Mouse (Mus musculus): ENCODE measurements around the gene Gpc6.

The Gpc6 gene

DNA sequence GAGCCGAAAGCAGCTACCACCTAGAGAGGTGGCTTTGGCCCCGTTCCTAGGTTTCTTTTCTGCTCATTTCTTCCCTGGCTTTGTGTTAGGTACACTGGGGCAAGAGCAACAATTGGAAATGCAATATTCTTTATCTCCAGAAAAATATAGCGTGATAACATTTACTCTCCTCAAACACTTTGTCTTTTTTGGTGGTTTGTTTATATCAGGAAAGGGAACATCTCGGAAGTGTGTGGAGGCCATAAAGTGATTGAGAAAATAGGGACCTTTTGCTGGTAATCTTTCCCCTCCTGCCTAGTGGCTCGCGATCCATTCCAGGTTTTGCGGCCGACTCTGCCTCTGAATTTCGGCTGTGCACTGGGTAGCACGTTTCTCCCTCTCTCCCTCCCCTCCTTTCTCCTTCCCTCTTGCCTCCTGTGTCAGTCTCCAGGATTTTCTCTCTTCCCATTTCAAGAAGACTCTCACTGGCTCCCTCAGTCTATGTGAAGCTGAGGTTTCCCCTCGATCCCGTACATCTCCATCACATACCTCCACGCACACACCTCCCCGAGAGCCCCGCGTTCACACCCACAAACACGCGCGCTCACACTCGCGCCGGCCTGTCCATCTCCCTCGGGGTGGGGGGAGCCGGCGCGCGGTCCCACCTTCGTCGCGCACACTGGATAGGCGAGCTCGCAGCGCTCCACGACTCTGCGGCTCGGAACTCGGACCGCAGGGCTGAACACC lies at the start of gene Gpc6:
Gene Gpc6 (plus strand): TSS at position 440 of the 726 bp plus-strand sequence.
- DNase-seq, result peak; percentile 24

DNA sequence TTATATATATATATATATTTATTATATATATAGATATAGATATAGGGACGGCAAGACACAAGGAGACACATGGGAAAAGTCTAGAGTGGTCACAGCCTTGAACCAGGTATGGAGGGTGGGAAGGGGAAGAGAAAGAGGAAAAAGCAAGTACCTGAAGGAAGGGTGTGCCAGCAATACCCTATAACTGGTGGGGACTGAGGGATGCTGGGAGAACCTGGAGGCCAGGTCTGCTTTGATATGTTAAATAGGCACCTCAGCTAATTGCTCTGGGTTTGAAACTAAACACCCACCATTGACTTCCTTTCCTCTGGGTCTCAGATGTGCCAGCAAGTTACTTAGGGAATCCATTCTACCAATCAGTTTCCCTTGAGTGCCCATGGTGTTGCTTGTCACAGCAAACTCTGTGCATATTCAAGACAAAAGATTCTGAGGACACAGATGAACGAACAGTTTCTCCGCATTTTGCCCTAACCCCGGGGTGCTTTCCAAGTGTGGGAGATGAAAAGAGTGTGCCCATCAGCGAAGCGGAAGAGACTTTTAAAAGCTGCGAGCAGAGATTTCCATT lies 42.6 kb upstream of the Gpc6 start:
- no peak for DNase-seq

DNA sequence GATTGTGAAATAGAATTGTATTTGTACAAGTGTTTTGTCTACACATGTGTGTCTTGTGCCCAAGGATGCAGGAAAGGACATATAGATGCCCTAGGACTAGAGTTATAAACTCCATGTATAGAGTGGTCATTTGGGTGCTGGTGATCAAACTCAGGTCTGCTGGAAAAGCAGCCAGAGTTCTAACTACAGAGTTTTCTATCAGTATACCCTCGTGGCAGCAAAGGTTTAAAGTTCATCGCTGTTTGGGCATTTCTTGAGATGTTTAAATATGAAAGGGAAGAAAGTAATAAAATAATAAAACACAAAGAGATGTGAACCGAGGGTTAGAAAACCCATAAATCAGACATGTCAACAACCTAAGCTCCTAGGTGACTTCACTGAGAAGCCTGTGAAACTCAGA lies 30.8 kb upstream of the Gpc6 start:
- DNase-seq, result no peak

DNA sequence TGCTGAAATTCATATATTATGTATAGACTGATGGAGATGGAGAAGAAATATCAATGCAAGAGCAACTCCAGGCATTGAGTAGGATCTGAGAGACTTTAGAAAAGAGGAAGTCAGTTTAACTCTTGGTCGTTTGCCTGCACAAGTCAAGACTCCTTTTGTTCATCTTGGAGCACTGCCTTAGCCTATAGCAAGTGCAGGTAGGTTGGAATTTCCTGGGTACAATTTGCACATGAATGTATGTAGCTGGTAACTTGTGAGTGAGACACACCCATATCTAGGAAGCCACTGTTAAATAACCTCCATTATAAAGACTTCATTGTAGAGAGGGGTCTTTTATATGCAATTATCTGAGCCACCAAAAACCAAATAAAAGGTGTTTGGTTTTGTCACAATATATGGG lies 27.1 kb upstream of the Gpc6 start:
- no peak for DNase-seq

DNA sequence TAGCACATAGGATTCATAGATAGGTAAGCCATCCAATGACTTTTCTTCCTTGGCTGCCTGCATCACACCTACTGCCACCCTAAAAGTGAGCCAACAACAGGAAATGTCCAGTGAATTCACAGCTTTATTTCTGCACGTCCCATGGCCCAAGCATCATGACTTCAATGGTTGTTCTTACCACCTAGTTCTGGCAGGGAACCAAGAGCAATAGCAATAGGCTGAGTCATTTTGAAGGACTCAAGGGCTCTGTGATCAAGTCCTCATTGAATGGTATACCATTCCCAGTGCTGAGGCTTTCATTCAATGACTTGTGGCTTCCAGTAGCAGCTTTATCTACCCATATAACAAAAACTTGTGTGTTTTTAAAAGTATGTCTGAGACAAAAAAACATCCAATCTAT lies 13.3 kb upstream of the Gpc6 start:
- no peak for DNase-seq

DNA sequence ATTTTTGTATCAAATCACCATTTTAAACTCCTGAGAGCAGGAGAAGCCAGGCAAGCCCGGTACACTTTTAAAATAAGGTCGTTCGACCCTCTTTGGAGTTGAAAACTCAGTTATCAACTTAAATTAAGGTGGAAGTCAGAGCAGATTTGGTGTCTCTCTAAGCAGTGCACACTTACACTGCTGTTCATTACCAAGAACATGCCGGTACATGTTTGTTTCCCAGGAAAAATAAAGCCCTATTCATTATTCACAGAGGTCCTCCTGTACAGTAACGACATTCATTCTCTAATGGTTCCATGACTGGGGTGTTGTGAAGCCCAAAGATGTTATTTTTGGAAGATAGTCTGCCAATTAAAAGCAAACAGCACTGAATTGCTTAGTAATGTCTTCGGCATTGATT lies 8.2 kb upstream of the Gpc6 start:
- no peak for DNase-seq

DNA sequence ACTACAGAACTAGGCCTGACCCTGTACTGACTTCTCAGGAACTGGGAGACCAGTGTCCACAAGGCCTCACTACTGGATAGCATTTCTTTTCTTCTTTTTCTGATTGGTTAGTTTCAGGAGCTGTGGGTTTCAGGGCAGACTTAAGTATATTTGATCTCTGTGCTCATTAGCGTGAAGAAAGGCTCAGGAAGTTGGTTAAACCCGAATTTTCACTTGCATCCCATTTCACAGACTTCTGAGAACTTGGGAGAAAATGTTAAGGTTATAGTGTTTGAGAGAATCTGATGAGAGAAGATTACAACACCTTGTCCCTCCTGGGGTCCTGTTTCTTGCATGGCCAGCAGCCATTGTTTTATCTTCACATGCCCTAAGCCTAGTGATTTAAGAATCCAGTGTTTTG lies 849 bp upstream of the Gpc6 start:
- DNase-seq, result no peak

DNA sequence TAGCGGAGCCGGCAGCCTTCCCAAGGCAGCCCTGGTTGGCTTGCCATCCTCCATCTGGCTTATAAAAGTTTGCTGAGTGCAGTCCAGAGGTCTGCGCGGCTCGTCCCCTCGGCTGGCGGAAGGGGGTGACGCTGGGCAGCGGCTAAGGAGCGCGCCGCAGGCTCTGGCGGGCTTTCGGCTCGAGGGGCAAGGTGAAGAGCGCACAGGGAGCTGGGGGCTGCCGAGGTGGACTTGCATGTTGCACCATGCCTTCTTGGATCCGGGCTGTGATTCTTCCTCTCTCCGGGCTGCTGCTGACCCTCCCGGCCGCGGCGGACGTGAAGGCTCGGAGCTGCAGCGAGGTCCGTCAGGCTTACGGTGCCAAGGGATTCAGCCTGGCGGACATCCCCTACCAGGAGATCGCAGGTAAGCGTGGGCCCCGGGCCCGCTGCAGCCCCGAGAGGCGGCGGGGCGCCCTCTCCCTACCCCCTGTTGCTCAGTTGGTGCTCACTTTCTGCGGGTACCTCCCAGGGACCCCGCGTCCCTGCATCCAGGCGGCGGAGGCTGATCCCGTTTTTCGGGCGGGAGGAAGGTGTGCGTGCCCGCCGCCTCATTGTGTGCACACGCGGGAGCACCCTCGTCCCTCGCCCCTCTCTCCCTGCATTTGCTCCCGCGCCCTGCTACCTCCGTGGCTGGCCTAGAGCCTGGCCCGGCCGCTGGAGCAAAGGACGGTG lies 732 bp downstream of the Gpc6 start:
- DNase-seq, result peak; percentile 8

DNA sequence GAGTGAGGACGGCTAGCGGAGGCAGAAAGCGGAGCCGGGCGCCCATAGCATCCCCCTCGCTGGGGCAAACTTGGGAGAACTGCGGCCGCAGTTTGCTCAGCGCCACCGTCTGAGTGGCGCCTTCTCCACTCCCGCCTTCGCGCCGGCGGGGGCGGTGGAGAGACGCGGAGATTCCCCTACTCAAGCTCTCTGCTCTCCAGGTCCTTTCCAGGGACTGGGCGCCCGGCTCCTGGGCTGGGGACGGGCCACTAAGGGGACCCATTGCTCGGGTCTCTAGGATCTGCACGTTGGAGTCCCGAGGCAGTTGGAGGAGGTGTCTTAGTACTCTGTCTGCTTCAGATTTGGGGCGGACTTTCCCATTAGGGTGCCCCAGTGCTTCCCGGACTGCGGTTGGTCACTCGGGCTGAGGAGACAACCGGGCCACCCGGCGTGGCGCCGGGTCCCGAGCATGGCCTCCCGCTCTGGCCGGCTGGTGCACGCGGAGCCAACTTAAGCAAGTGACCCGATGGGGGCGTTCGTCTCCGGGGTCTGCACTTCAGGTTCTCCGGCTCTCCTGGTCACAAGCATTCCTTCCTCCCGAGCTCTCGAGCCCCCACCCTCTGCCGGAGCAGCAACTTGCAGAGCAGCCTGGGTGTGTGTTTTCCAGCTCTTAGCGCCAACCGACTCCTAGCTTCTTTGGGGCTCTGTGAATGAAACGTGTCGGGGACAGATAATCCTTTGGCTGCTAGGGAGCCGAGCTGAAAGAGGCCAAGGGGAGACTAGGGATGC lies 1.5 kb downstream of the Gpc6 start:
- peak; percentile 8 for DNase-seq

DNA sequence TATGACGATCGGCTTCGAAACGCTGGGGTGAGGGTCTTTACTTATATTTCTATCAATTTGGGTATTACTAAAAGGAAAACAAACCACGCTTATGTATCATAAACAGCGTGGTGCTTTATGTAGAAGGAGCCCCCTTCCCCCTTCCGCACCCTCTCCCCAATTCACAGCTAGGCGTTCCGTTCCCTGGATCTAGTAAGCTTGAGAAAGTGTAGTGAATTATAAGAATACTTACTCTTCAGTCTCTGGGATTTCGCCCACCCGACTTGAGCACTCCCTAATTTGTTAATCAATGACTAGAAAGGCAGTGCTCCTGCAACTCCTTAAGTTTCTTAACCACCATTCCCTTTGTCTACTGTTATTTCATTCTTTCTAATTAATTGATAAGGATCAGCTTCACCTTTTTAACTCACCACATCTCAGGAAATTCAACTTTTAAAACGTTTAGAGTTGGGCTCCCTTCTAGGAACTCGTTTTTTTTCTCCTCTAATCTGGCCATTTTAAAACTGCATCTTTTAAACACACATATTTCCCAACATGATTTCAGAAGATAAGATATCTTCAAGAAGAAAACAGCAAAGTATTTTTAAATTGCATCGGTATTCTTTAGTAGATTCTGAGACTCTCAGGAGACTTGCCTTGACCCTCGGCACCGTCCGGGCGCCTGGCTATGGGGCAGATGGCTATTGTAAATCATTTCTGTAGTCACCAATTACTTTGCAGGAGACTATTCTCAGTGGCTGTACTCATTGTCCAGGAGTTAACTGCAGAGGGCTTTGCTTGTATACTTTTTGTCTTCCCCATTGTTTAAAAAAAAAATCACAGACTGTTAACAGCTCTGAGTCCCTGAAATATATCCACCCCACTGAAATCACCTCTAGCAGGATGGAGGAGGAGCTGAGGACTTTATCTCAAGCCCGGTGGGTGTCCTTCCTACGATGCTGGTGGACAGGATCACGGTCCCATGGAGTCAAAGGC lies 2.5 kb downstream of the Gpc6 start:
- DNase-seq, result no peak

DNA sequence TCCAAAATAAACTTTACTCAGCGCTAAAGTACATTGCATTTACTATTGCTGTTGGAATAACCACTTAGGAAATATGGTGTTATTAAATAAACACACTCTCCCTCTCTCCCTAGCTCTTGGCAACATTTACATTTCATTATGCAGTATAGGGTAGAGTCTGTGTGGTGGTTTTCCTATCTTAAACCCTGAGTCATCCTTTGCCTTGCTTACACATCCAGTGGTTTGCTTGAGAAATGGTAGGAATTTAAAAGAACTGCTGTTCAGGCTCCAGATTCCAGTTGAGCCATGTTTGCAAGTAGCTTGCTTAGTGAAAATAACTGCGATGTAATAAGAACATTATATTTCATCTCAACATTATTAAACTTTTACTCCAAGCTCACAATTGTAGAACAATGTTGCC lies 3.3 kb downstream of the Gpc6 start:
- no peak for DNase-seq

DNA sequence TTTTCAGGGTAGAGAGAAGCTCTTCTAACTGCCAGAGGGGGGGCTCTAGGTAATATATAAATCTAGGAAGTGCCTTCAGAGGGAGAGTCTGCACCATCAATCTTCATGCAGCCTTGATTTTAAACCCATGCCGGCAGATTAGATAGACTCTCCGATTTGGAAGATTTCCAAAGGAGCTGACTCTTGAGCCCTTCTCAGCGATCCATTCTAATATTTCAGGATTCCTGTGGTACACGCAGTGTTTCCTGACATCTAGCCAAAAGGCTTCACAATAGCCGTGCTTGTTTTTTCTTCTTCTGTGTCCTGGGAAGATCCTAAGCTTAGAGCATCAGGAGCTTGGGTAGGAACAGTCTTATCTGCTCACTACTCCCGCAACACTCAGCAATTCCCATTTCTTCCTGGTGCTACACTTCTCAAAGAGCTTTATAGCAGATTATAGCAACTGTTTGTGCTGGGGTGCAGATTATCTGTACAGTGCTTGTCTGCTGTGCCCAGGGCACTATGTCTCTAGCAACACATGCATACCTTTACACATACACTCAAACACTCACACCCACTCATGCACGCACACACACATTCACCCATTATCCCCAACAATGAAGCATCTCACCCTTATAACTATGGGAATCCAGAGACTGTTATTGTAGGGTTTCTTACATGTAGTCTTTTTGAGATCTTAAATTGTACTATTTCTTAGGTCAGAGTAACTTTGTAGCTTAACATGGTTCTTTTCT lies 3.8 kb downstream of the Gpc6 start:
- no peak for DNase-seq

DNA sequence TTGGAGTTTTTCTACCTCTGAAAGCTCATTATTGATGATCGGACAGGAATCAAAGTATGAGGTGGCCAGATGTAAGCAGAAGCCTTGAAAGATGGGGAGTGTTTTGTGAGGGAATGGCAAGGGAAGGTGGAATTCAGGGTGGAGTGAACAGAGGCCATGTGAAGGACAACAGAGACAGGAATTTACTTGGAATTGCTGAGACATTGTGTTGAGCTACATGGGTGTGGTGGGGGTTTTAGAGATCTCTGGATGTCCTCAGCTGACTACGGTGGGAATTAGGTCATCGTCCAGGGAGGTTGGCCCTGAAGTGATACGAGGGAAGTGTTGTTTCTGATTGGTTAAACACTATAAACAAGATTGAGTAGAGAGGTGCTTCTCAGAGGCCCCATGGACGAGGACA lies 8.7 kb downstream of the Gpc6 start:
- no peak for DNase-seq

DNA sequence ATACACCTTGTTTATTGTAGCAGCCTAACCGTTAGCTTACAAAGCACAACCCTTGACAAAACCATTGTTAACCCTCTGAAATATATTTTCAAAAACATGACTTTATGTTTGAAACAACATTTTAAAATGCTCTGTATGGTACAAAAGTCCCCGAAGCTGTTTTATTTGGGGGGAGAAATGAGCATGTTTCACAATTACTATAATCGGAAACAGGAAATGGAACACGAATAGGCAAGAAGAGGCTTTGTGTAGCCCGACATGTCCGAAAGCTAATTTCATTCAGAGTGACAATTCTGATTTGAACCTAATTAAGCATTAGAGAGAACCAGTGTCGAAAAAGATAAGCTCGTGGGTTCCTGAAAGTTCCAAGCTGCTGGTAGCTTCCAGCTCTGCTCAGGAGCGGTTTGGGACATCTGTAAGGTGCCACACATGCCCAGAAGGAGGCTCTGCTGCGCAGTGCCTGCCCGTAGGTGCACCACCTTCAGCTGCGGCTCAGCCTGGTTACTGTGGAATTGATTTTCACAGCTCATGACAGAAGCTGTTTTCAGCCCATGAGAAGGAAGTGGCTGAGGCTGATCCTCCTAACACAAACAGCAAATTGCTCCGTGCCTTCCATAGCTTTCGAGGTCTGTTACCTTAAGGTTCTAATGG lies 12.9 kb downstream of the Gpc6 start:
- no peak for DNase-seq

DNA sequence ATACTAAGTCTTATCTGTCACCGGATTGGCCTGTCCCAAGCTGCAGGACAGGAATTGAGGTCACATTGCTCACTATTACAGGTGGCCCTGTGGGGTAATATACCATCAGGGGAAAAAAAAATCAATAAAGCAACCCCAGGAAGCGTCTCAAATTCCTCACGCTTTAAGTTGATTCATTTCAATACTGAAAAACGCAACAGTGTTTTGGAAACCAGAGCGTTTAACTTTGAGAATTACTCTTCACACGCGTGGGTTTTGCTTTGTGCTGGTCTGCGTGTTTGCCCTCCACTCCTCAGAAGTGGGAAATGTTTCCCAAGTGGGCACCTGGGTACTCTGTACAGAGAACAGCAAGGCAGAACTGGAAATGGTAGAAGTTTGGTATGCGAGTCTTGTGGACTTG lies 13.6 kb downstream of the Gpc6 start:
- DNase-seq, result no peak

DNA sequence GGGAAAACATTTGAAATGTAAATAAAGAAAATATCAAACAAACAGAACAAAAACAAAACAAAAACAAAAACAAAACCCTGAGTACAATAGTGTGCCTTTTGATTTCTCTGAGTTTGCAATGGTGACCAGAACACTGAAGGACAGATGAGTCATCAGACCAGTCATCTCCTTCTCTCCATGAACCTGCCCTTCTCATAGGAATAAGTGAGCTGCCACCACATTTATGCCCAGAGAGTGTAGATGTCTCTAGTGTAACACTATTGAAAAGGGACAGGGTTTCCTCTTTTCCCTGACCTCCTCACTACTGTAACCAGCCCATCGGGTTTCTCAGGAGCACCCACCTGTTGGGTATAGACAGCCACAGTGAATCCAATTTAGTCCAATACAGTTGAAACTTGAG lies 14.4 kb downstream of the Gpc6 start:
- DNase-seq, result no peak

DNA sequence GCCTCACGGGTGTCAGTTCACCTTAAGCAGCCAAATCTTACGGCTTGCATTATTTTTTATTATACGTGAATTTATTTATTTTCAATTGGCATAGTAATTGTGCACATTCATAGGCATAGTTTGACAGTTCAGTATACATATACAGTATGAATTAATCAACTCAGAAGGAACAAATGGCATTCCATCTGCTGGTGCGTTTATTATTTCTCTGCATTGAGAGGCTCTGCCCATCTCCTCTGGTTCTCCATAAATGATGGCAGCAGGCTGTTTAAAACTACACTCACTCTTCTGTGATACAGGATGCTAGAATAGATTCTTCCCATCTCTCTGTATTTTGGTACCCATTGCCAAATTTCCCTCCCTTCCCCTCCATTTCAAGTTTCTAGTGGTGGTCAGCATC lies 16.7 kb downstream of the Gpc6 start:
- no peak for DNase-seq

DNA sequence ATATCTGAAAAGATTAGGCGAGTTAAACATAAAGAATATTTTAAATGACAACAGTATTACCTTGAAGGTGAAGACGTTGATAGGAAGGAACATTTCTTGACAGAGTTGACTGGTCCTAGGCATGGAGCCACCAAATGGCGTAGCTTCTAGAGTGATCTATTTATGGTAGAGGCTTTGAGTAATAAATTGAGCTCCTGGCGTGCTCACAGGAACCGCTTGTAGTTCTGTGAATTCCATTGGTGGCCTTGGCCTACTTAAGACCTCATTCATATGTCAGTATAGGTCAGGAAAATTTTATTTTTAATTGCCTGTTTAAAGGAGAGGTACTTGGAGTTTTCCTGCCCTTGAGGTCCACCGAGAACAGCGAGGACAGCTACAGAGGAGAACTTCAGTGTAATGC lies 18.6 kb downstream of the Gpc6 start:
- no peak for DNase-seq

DNA sequence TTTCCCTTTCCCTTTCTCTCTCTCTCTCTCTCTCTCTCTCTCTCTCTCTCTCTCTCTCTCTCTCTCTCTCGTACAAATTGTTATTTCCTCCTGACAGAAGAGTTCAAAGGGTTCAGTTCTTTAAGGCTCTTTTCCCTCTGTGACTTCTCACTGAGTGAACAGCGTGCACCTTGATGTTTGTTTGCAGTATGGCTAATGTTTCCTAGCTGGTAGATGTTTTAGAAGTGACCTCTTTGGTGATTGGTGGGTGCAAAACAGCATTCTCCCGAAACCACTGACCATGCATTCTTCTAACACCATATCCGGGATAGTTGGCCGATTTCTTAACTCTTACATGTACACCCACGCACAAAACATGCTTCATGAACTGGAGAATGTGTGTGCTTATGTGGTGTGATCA lies 20.9 kb downstream of the Gpc6 start:
- DNase-seq, result no peak

DNA sequence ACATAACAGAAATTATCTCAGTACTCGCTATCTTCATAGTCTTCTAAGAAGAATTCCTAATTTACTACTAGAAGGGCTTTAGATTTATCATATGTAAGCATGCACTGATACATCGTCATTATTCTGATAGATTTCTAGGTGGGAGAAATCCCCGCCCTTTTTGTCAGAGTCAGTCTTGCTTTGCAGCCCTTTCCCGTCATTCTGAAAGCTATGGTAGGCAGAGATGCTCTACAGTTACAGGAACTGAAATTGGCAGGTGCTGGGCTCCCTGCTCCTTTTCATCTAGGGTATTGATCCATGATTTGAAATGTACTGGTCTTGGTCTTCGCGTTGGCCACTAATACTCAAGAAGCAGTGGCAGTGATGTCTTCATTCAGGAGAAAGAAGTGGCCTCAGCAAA lies 22.3 kb downstream of the Gpc6 start:
- no peak for DNase-seq

DNA sequence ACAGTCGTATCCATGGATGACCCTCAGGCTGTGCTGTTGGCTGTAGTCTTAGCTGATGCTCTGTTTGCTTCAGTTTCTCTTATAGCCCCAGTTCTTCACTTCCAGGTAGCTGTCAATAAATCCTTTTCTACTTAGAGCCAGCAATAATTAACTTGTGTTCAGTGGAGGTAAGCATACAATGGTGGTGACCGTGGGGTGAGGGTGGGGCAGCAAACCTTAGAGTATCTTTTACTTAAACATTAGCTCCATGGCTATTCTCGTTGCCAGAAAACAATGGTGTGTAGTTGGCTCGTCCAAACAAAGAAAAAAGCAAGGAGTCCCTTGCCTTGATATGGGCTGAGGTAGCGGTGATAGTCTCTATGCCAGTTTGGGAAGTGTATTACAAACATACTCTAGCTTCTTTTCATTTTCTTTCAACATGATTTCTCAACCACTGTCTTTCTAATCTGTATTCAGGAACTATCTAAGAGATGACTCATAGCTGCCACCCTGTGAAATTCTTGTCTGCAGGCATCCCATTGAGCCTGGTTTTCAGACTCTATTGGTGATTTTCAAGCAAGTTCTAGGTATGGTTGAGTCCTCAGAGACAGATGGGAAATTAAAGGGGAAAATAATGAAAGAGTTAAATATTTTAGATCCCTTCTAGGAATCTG lies 22.9 kb downstream of the Gpc6 start:
- no peak for DNase-seq

Data from thymus, postnatal 4 days (tissue).